Mouse (Mus musculus): ENCODE data around the gene Herpud1.

DNA sequence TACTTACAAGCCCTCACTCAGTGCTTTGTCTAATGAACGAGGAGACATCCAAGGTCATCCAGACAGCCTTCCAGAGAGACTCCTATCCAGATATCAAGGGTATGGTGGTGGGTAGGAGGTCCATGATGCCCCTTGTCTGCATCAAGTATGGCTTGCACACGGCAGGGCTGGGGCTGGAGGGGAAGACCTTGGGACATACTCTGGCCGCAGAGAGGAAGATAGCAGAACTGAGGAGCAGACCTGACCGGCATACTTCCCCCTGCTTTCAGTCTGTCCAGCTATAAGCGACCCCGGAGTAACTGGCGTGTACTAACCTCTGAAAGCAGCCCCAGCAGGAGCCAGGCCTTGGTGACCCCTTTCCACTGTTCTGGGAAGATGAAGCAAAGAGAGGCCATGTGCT, 23.3 kb downstream of the Herpud1 start:
- no peak for TF ChIP-seq POLR2A (IDR thresholded peaks at IDR 0.05; ENCODE audit: low read depth, low read length)
- TF ChIP-seq CTCF (conservative IDR thresholded peaks at IDR 0.05 in 1 of 2, IDR thresholded peaks at IDR 0.05 in 1 of 2; ENCODE audit: low read depth in 2 of 2, low read length in 2 of 2), result no peak
- no peak for TF ChIP-seq KAT2A (IDR thresholded peaks at IDR 0.05; ENCODE audit: insufficient replicate concordance, low read length)
- TF ChIP-seq ETS1 (conservative IDR thresholded peaks at IDR 0.05; ENCODE audit: low read depth, low read length), result no peak
- no peak for TF ChIP-seq JUND (conservative IDR thresholded peaks at IDR 0.05; ENCODE audit: low read depth, low read length)
- no peak for TF ChIP-seq EP300 (IDR thresholded peaks at IDR 0.05; ENCODE audit: low read length)
- no peak for TF ChIP-seq MYC (IDR thresholded peaks at IDR 0.05; ENCODE audit: low read depth, low read length)
- TF ChIP-seq MAX (IDR thresholded peaks at IDR 0.05; ENCODE audit: low read length), result no peak
